In the genomic region with DNA sequence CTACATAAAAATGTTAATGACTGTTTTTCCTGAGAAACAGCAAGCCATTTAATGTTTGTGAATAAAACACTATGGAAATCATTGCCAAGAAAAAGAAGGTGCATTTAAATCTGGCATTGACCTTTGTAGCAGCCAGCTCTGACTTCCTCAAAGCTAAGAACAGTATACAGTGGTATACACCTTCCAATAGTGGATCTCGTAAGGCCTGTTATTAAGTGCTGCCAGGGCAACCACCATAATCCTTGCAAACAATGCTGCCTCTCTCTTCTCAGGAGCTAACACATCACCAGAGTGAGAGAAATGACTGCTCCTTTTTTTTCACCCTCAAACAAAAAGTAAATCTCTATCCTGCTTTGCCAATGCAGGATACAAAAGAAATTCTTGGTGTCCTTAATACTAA, we compare ENCODE assay signal across 15 mouse cellular contexts.
"Had no signal": no experiment of that assay in that cellular context is flagged by ENCODE, and none has a peak within 500 bp of the region (broad histone marks: within the 10 kb centered on the region; RNA-seq: fewer than 3 reads in every experiment).

No protein-coding gene starts in this region.

- H3K4me3 ChIP-seq: kidney, embryonic 15.5 days; limb, embryonic 12.5 days; limb, embryonic 15.5 days; midbrain, embryonic 13.5 days had no signal

- H3K27me3 ChIP-seq: kidney, embryonic 15.5 days; limb, embryonic 12.5 days; limb, embryonic 15.5 days; midbrain, embryonic 13.5 days had no signal

- H3K9ac ChIP-seq: kidney, embryonic 15.5 days; limb, embryonic 12.5 days; limb, embryonic 15.5 days; liver, embryonic 14.5 days; liver, postnatal 0 days; lung, embryonic 14.5 days; midbrain, embryonic 13.5 days had no signal

- H3K27ac ChIP-seq: kidney, embryonic 15.5 days; limb, embryonic 12.5 days; limb, embryonic 15.5 days; liver, embryonic 14.5 days; macrophage; midbrain, embryonic 13.5 days had no signal

- H3K4me2 ChIP-seq: kidney, embryonic 15.5 days; limb, embryonic 12.5 days; limb, embryonic 15.5 days; liver, embryonic 11.5 days; lung, embryonic 14.5 days; midbrain, embryonic 13.5 days had no signal

- DNase-seq: kidney, postnatal 10 days; kidney, postnatal 36 days; left cerebral cortex, postnatal 4 days; liver, postnatal 0 days; lung, embryonic 14.5 days; thymus, adult 18-20 months; thymus, postnatal 4 days had no signal

- H3K4me1 ChIP-seq: kidney, embryonic 15.5 days; limb, embryonic 12.5 days; limb, embryonic 15.5 days; midbrain, embryonic 13.5 days had no signal

- H3K36me3 ChIP-seq: kidney, embryonic 15.5 days; limb, embryonic 12.5 days; limb, embryonic 15.5 days; midbrain, embryonic 13.5 days had no signal

- ATAC-seq: liver, postnatal 0 days; lung, postnatal 0 days; midbrain, embryonic 13.5 days had no signal

- H3K9me3 ChIP-seq: kidney, embryonic 15.5 days; limb, embryonic 15.5 days; midbrain, embryonic 13.5 days had no signal
